ENCODE assay signal across 12 mouse cellular contexts in genomic region chr12:100419946-100420874, GRCm38 (mm10).
DNase-seq lines count a peak whose midpoint lies in the region; ATAC-seq lines count a peak whose summit lies in the region.
"Had no signal": no experiment of that assay in that cellular context is flagged by ENCODE, and none has a peak within 500 bp of the region (broad histone marks: within the 10 kb centered on the region; RNA-seq: fewer than 3 reads in every experiment).

No protein-coding gene starts in this region.

- H3K4me2 ChIP-seq in kidney, embryonic 15.5 days, result no peak overlapping the region
- H3K4me2 ChIP-seq: limb, embryonic 15.5 days had no signal

- H3K9me3 ChIP-seq in kidney, embryonic 15.5 days (replicated peaks), result no peaks in the 10 kb centered on the region
- H3K9me3 ChIP-seq: embryonic facial prominence, embryonic 10.5 days; limb, embryonic 15.5 days had no signal

- H3K27me3 ChIP-seq in kidney, embryonic 15.5 days, result no peaks in the 10 kb centered on the region
- H3K27me3 ChIP-seq: limb, embryonic 15.5 days had no signal

- no peak overlapping the region for H3K4me3 ChIP-seq in kidney, embryonic 15.5 days (replicated peaks)
- H3K4me3 ChIP-seq: embryonic facial prominence, embryonic 10.5 days; limb, embryonic 15.5 days had no signal

- peaks cover 8% of the 10 kb centered on the region; the same call in 1 of the 2 replicates for H3K4me1 ChIP-seq in kidney, embryonic 15.5 days

- 55% methylated on average over 9 of the region's 9 CpGs for WGBS in kidney, embryonic 15.5 days

- peak; percentile 55 for ATAC-seq in inflammation-experienced regulatory T-cells, adult 6 months
- no peak for ATAC-seq in kidney, embryonic 15.5 days (replicated peaks; ENCODE audit: low FRiP score)
- ATAC-seq: lung, postnatal 0 days had no signal

- no peak overlapping the region for H3K9ac ChIP-seq in kidney, embryonic 15.5 days
- H3K9ac ChIP-seq: limb, embryonic 15.5 days had no signal

- no peaks in the 10 kb centered on the region; the same call in 1 of the 2 replicates for H3K36me3 ChIP-seq in kidney, embryonic 15.5 days
- H3K36me3 ChIP-seq: embryonic facial prominence, embryonic 10.5 days had no signal

- DNase-seq in heart, adult 11 months, result peak; percentile 72
- no peak for DNase-seq in heart, adult 9 months (ENCODE audit: low spot score in 2 of 2)
- DNase-seq in CD4-positive, CD25-positive, alpha-beta regulatory T cell, adult 2 months (ENCODE audit: low read depth, low spot score), result peak; percentile 25
- peak; percentile 56 to 57 for DNase-seq in cerebellum, adult 18-20 months
- DNase-seq in yolk sac, embryonic 10.5 days (ENCODE audit: low spot score), result no peak
- no peak for DNase-seq in layer of hippocampus, adult 11-12 months (ENCODE audit: low spot score)
- DNase-seq: gastrocnemius, postnatal 36 days had no signal

- no peak overlapping the region for H3K27ac ChIP-seq in kidney, embryonic 15.5 days
- H3K27ac ChIP-seq: embryonic facial prominence, embryonic 10.5 days; limb, embryonic 15.5 days had no signal

Comparison
In these comparisons a context has a peak if more than half of its experiments do, and no peak if none do; other contexts are left out.
1. DNase-seq: peak in heart, adult 11 months (single experiment), CD4-positive, CD25-positive, alpha-beta regulatory T cell, adult 2 months (single experiment) and cerebellum, adult 18-20 months (2 of 2); none in heart, adult 9 months (0 of 2), yolk sac, embryonic 10.5 days (single experiment) and layer of hippocampus, adult 11-12 months (single experiment).